ENCODE assay signal across 9 mouse cellular contexts in the genomic region with DNA sequence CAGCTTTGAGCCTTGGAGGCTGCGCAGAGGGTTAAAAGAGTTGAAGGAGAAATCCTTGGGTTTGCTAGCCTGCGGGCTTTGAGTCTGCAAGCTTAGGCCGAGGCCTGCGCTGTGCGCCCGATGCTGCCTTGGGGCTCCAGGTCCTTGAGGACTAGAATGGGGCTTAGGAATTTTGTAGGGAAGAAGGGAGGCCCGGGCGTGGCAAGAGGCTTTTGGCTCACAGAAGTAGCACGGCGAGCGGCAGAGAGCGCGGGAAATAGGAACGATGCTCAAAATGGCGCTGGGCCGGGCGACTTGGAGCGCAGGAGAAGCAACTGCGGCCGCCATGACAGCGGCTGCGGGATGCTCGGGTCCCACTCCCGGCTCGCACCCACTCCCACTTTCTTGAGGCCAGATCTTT. TPM values are rescaled to one million over a fixed set of nuclear protein-coding genes. Genes with fewer than 3 reads are reported as not detected.
DNase-seq lines count a peak whose midpoint lies in the region; ATAC-seq and TF ChIP-seq lines count a peak whose summit lies in the region.
"Had no signal": no experiment of that assay in that cellular context is flagged by ENCODE, and none has a peak within 500 bp of the region (broad histone marks: within the 10 kb centered on the region; RNA-seq: fewer than 3 reads in every experiment).

No protein-coding gene starts in this region.

- H3K9ac ChIP-seq in midbrain, embryonic 12.5 days (replicated peaks), result no peak overlapping the region
- no peak overlapping the region for H3K9ac ChIP-seq in midbrain, embryonic 16.5 days (ENCODE audit: low read depth, low read length)
- no peak overlapping the region for H3K9ac ChIP-seq in forebrain, postnatal 0 days
- H3K9ac ChIP-seq in kidney, embryonic 15.5 days, result peak overlapping the region; percentile 94
- H3K9ac ChIP-seq in neural tube, embryonic 13.5 days, result peak overlapping the region; percentile 100

- H3K36me3 ChIP-seq in midbrain, embryonic 12.5 days, result no peaks in the 10 kb centered on the region
- no peaks in the 10 kb centered on the region for H3K36me3 ChIP-seq in midbrain, embryonic 16.5 days (ENCODE audit: control insufficient read depth, insufficient read depth, low read length)
- H3K36me3 ChIP-seq in forebrain, postnatal 0 days (ENCODE audit: insufficient read depth), result no peaks in the 10 kb centered on the region
- no peaks in the 10 kb centered on the region for H3K36me3 ChIP-seq in kidney, embryonic 15.5 days
- H3K36me3 ChIP-seq in neural tube, embryonic 13.5 days, result peaks cover 6% of the 10 kb centered on the region; the same call in 1 of the 2 replicates

- peak overlapping the region; percentile 34 for H3K4me2 ChIP-seq in midbrain, embryonic 12.5 days (replicated peaks)
- no peak overlapping the region for H3K4me2 ChIP-seq in midbrain, embryonic 16.5 days (ENCODE audit: low read length)
- no peak overlapping the region for H3K4me2 ChIP-seq in forebrain, postnatal 0 days (ENCODE audit: low read depth)
- peak overlapping the region; percentile 81 for H3K4me2 ChIP-seq in kidney, embryonic 15.5 days
- peak overlapping the region; percentile 95 for H3K4me2 ChIP-seq in neural tube, embryonic 13.5 days

- WGBS in midbrain, embryonic 12.5 days, result under 1% methylated on average over 25 of the region's 25 CpGs
- under 1% methylated on average over 25 of the region's 25 CpGs for WGBS in midbrain, embryonic 16.5 days
- WGBS in forebrain, postnatal 0 days, result 2% methylated on average over 25 of the region's 25 CpGs
- under 1% methylated on average over 25 of the region's 25 CpGs for WGBS in kidney, embryonic 15.5 days
- under 1% methylated on average over 25 of the region's 25 CpGs for WGBS in neural tube, embryonic 13.5 days

- H3K4me3 ChIP-seq in midbrain, embryonic 12.5 days, result peak overlapping the region; percentile 23
- no peak overlapping the region for H3K4me3 ChIP-seq in midbrain, embryonic 16.5 days (ENCODE audit: low read depth, low read length)
- H3K4me3 ChIP-seq in forebrain, postnatal 0 days (ENCODE audit: low read depth, low read length), result no peak overlapping the region
- peak overlapping the region; percentile 68 for H3K4me3 ChIP-seq in kidney, embryonic 15.5 days (replicated peaks)
- H3K4me3 ChIP-seq in neural tube, embryonic 13.5 days, result peak overlapping the region; percentile 95

- no peaks in the 10 kb centered on the region for H3K9me3 ChIP-seq in midbrain, embryonic 12.5 days
- H3K9me3 ChIP-seq in midbrain, embryonic 16.5 days (replicated peaks; ENCODE audit: control insufficient read depth, low read length, poor library complexity, severe bottlenecking), result no peaks in the 10 kb centered on the region
- H3K9me3 ChIP-seq in forebrain, postnatal 0 days (ENCODE audit: low read length), result no peaks in the 10 kb centered on the region
- no peaks in the 10 kb centered on the region for H3K9me3 ChIP-seq in kidney, embryonic 15.5 days (replicated peaks)
- H3K9me3 ChIP-seq in neural tube, embryonic 13.5 days, result no peaks in the 10 kb centered on the region

- no peak for TF ChIP-seq CTCF in forebrain, postnatal 0 days (IDR thresholded peaks at IDR 0.05; ENCODE audit: low read depth)

- H3K4me1 ChIP-seq in midbrain, embryonic 12.5 days, result peaks cover 7% of the 10 kb centered on the region
- no peaks in the 10 kb centered on the region for H3K4me1 ChIP-seq in midbrain, embryonic 16.5 days (ENCODE audit: control insufficient read depth, insufficient read depth, low read length)
- no peaks in the 10 kb centered on the region for H3K4me1 ChIP-seq in forebrain, postnatal 0 days (ENCODE audit: insufficient read depth)
- peaks cover 41% of the 10 kb centered on the region for H3K4me1 ChIP-seq in kidney, embryonic 15.5 days
- H3K4me1 ChIP-seq in neural tube, embryonic 13.5 days (replicated peaks), result peaks cover 40% of the 10 kb centered on the region

- H3K27ac ChIP-seq in midbrain, embryonic 12.5 days (replicated peaks), result no peak overlapping the region
- H3K27ac ChIP-seq in midbrain, embryonic 16.5 days (ENCODE audit: low read length), result no peak overlapping the region
- no peak overlapping the region for H3K27ac ChIP-seq in forebrain, postnatal 0 days (ENCODE audit: low read depth, low read length)
- H3K27ac ChIP-seq in kidney, embryonic 15.5 days, result peak overlapping the region; percentile 96
- H3K27ac ChIP-seq in neural tube, embryonic 13.5 days (replicated peaks), result peak overlapping the region; percentile 100

- no peak for ATAC-seq in midbrain, embryonic 12.5 days (ENCODE audit: low FRiP score, low read depth)
- no peak for ATAC-seq in midbrain, embryonic 16.5 days
- no peak for ATAC-seq in forebrain, postnatal 0 days
- ATAC-seq in kidney, embryonic 15.5 days (replicated peaks; ENCODE audit: low FRiP score), result no peak
- no peak for ATAC-seq in neural tube, embryonic 13.5 days (ENCODE audit: low read depth)
- no peak for ATAC-seq in megakaryocyte, adult 5-6 weeks (ENCODE audit: poor library complexity, severe bottlenecking)

- DNase-seq in forebrain, postnatal 0 days, result peak; percentile 35
- DNase-seq in right cerebral cortex, postnatal 36 days (ENCODE audit: low spot score in 2 of 2), result no peak
- DNase-seq in cerebellum, postnatal 4 days (ENCODE audit: low spot score in 2 of 2), result no peak

- H3K27me3 ChIP-seq in midbrain, embryonic 12.5 days, result peaks cover 94% of the 10 kb centered on the region
- peaks cover 76% of the 10 kb centered on the region for H3K27me3 ChIP-seq in midbrain, embryonic 16.5 days (ENCODE audit: control insufficient read depth, insufficient read depth, low read depth, low read length)
- peaks cover 90% of the 10 kb centered on the region for H3K27me3 ChIP-seq in forebrain, postnatal 0 days (ENCODE audit: insufficient read depth, low read length)
- H3K27me3 ChIP-seq in kidney, embryonic 15.5 days, result no peaks in the 10 kb centered on the region
- no peaks in the 10 kb centered on the region for H3K27me3 ChIP-seq in neural tube, embryonic 13.5 days

RNA-seq across cellular contexts. Expression of a gene that starts 4.1 kb away (rescaled TPM):
- 0.15 and 0.38 TPM in 2 replicates for polyA plus RNA-seq in midbrain, embryonic 12.5 days (2016; fragmentation: Nextera tagmentation; extraction: Ambion mirVana)
- polyA plus RNA-seq in midbrain, embryonic 16.5 days (2015; fragmentation: Nextera tagmentation; extraction: Ambion mirVana), result 0.11 and 0.21 TPM in 2 replicates
- not detected in 2 replicates for total RNA-seq in forebrain, postnatal 0 days (2014; rRNA removed)
- not detected in 2 replicates for polyA plus RNA-seq in forebrain, postnatal 0 days (2015; fragmentation: Nextera tagmentation; extraction: Ambion mirVana)
- 45.7 and 45.9 TPM in 2 replicates for polyA plus RNA-seq in kidney, embryonic 15.5 days (2015; fragmentation: Nextera tagmentation; extraction: Ambion mirVana)
- 63.0 and 67.1 TPM in 2 replicates for polyA plus RNA-seq in neural tube, embryonic 13.5 days (2015; fragmentation: Nextera tagmentation; extraction: Ambion mirVana)
- total RNA-seq in megakaryocyte, adult 5-6 weeks (2015), result 0.09 TPM in 1 of 2 replicates, not detected in the other
- 0.77 TPM in 1 of 2 replicates, not detected in the other for total RNA-seq in megakaryocyte, adult 5-6 weeks (2017)

RNA-seq across cellular contexts. Expression of a gene that starts 11.2 kb away (rescaled TPM):
- polyA plus RNA-seq in midbrain, embryonic 12.5 days (2016; fragmentation: Nextera tagmentation; extraction: Ambion mirVana), result not detected in 2 replicates
- polyA plus RNA-seq in midbrain, embryonic 16.5 days (2015; fragmentation: Nextera tagmentation; extraction: Ambion mirVana), result not detected in 2 replicates
- not detected in 2 replicates for total RNA-seq in forebrain, postnatal 0 days (2014; rRNA removed)
- not detected in 2 replicates for polyA plus RNA-seq in forebrain, postnatal 0 days (2015; fragmentation: Nextera tagmentation; extraction: Ambion mirVana)
- 0.27 and 0.35 TPM in 2 replicates for polyA plus RNA-seq in kidney, embryonic 15.5 days (2015; fragmentation: Nextera tagmentation; extraction: Ambion mirVana)
- 1.2 and 1.6 TPM in 2 replicates for polyA plus RNA-seq in neural tube, embryonic 13.5 days (2015; fragmentation: Nextera tagmentation; extraction: Ambion mirVana)
- total RNA-seq in megakaryocyte, adult 5-6 weeks (2015), result not detected in 2 replicates
- not detected in 2 replicates for total RNA-seq in megakaryocyte, adult 5-6 weeks (2017)
- polyA plus RNA-seq: liver, embryonic 16.5 days had no signal

RNA-seq across cellular contexts. Expression of a gene that starts 31.2 kb away (rescaled TPM):
- polyA plus RNA-seq in midbrain, embryonic 12.5 days (2016; fragmentation: Nextera tagmentation; extraction: Ambion mirVana), result not detected in 2 replicates
- polyA plus RNA-seq in midbrain, embryonic 16.5 days (2015; fragmentation: Nextera tagmentation; extraction: Ambion mirVana), result not detected in 2 replicates
- total RNA-seq in forebrain, postnatal 0 days (2014; rRNA removed), result not detected in 2 replicates
- polyA plus RNA-seq in forebrain, postnatal 0 days (2015; fragmentation: Nextera tagmentation; extraction: Ambion mirVana), result not detected in 2 replicates
- polyA plus RNA-seq in kidney, embryonic 15.5 days (2015; fragmentation: Nextera tagmentation; extraction: Ambion mirVana), result 4.4 and 4.5 TPM in 2 replicates
- 12.8 and 14.7 TPM in 2 replicates for polyA plus RNA-seq in neural tube, embryonic 13.5 days (2015; fragmentation: Nextera tagmentation; extraction: Ambion mirVana)
- 0.75 and 1.4 TPM in 2 replicates for total RNA-seq in megakaryocyte, adult 5-6 weeks (2015)
- total RNA-seq in megakaryocyte, adult 5-6 weeks (2017), result 0.12 and 0.44 TPM in 2 replicates

RNA-seq across cellular contexts. Expression of a gene that starts 36.3 kb away (rescaled TPM):
- not detected in 2 replicates for polyA plus RNA-seq in midbrain, embryonic 12.5 days (2016; fragmentation: Nextera tagmentation; extraction: Ambion mirVana)
- not detected in 2 replicates for polyA plus RNA-seq in midbrain, embryonic 16.5 days (2015; fragmentation: Nextera tagmentation; extraction: Ambion mirVana)
- total RNA-seq in forebrain, postnatal 0 days (2014; rRNA removed), result not detected in 2 replicates
- polyA plus RNA-seq in forebrain, postnatal 0 days (2015; fragmentation: Nextera tagmentation; extraction: Ambion mirVana), result not detected in 2 replicates
- 6.4 and 7.1 TPM in 2 replicates for polyA plus RNA-seq in kidney, embryonic 15.5 days (2015; fragmentation: Nextera tagmentation; extraction: Ambion mirVana)
- 7.5 and 8.7 TPM in 2 replicates for polyA plus RNA-seq in neural tube, embryonic 13.5 days (2015; fragmentation: Nextera tagmentation; extraction: Ambion mirVana)
- 2.9 and 3.4 TPM in 2 replicates for total RNA-seq in megakaryocyte, adult 5-6 weeks (2015)
- 3.7 and 4.0 TPM in 2 replicates for total RNA-seq in megakaryocyte, adult 5-6 weeks (2017)

RNA-seq across cellular contexts. Expression of a gene that starts 51.2 kb away (rescaled TPM):
- polyA plus RNA-seq in midbrain, embryonic 12.5 days (2016; fragmentation: Nextera tagmentation; extraction: Ambion mirVana), result not detected in 2 replicates
- 0.14 TPM in 1 of 2 replicates, not detected in the other for polyA plus RNA-seq in midbrain, embryonic 16.5 days (2015; fragmentation: Nextera tagmentation; extraction: Ambion mirVana)
- total RNA-seq in forebrain, postnatal 0 days (2014; rRNA removed), result not detected in 2 replicates
- not detected in 2 replicates for polyA plus RNA-seq in forebrain, postnatal 0 days (2015; fragmentation: Nextera tagmentation; extraction: Ambion mirVana)
- polyA plus RNA-seq in kidney, embryonic 15.5 days (2015; fragmentation: Nextera tagmentation; extraction: Ambion mirVana), result 18.8 and 20.2 TPM in 2 replicates
- polyA plus RNA-seq in neural tube, embryonic 13.5 days (2015; fragmentation: Nextera tagmentation; extraction: Ambion mirVana), result 67.1 and 88.3 TPM in 2 replicates
- total RNA-seq in megakaryocyte, adult 5-6 weeks (2015), result not detected in 2 replicates
- not detected in 2 replicates for total RNA-seq in megakaryocyte, adult 5-6 weeks (2017)

Comparison
In these comparisons a context has a peak if more than half of its experiments do, and no peak if none do; other contexts are left out.
1. H3K4me2 ChIP-seq: peak in midbrain, embryonic 12.5 days (single experiment), kidney, embryonic 15.5 days (single experiment) and neural tube, embryonic 13.5 days (single experiment); none in midbrain, embryonic 16.5 days (single experiment) and forebrain, postnatal 0 days (single experiment).
2. H3K4me3 ChIP-seq: peak in midbrain, embryonic 12.5 days (single experiment), kidney, embryonic 15.5 days (single experiment) and neural tube, embryonic 13.5 days (single experiment); none in midbrain, embryonic 16.5 days (single experiment) and forebrain, postnatal 0 days (single experiment).
3. H3K27ac ChIP-seq: peak in kidney, embryonic 15.5 days (single experiment) and neural tube, embryonic 13.5 days (single experiment); none in midbrain, embryonic 12.5 days (single experiment), midbrain, embryonic 16.5 days (single experiment) and forebrain, postnatal 0 days (single experiment).
4. H3K9ac ChIP-seq: peak in kidney, embryonic 15.5 days (single experiment) and neural tube, embryonic 13.5 days (single experiment); none in midbrain, embryonic 12.5 days (single experiment), midbrain, embryonic 16.5 days (single experiment) and forebrain, postnatal 0 days (single experiment).
5. RNA of a gene that starts 4.1 kb away (polyA plus RNA-seq): 63.0 to 67.1 TPM in neural tube, embryonic 13.5 days and 45.7 to 45.9 TPM in kidney, embryonic 15.5 days; 0.15 to 0.38 TPM in midbrain, embryonic 12.5 days, 0.11 to 0.21 TPM in midbrain, embryonic 16.5 days and not detected in forebrain, postnatal 0 days; every median in the first group is over 10 times any median in the second.